Mouse (Mus musculus) midbrain, embryonic 10.5 days (tissue): Measurements from ENCODE around the gene Vsig2. TPM values are rescaled to one million over a fixed set of nuclear protein-coding genes. Genes with fewer than 3 reads are reported as not detected.

Experiments used
- DNase-seq: peaks from one replicate; pipeline ENCODE4 v3.0.0-alpha.2; 2017; ENCODE audit warnings: low spot score
- H3K27ac ChIP-seq: fragments of 300-500 bp; sonication (generic); replicated peaks from 2 replicates; pipeline ENCODE4 v1.5.1; 2016; ENCODE audit warnings: mild to moderate bottlenecking
- H3K27me3 ChIP-seq: fragments of 300-500 bp; sonication (generic); 2 replicates; pipeline ENCODE4 v1.6.1; 2016; ENCODE audit warnings: low read depth, mild to moderate bottlenecking; ENCODE audit not compliant: poor library complexity, severe bottlenecking
- H3K36me3 ChIP-seq: fragments of 300-500 bp; sonication (generic); 2 replicates; pipeline ENCODE4 v1.6.1; 2016; ENCODE audit warnings: mild to moderate bottlenecking, moderate library complexity
- H3K4me1 ChIP-seq: fragments of 300-500 bp; sonication (generic); 2 replicates; pipeline ENCODE4 v1.6.1; 2016
- H3K4me3 ChIP-seq: fragments of 300-500 bp; sonication (generic); 2 replicates; pipeline ENCODE4 v1.5.1; 2016; ENCODE audit warnings: mild to moderate bottlenecking, moderate library complexity
- H3K9me3 ChIP-seq: fragments of 300-500 bp; sonication (generic); replicated peaks from 2 replicates; pipeline ENCODE4 v1.6.1; 2016; ENCODE audit warnings: mild to moderate bottlenecking
- WGBS: fragments of 180-500 bp; shearing (Covaris S2); methylation state at CpG from one replicate; pipeline ENCODE4 v1.1.7; 2016; 5-methylcytosine and 5-hydroxymethylcytosine counted together
- polyA plus RNA-seq: library from polyadenylated mRNA; unstranded; fragments of >200 nt; fragmentation: Nextera tagmentation; extraction: Ambion mirVana; gene quantifications from 2 replicates; pipeline ENCODE4 v1.2.1, GENCODE M21; 2016

The Vsig2 gene
- polyA plus RNA-seq: 0.39 and 0.66 TPM in 2 replicates

GRCm38 (mm10) chr9:37539170-37540025 lies at the start of gene Vsig2:
Vsig2 (plus strand) TSS chr9:37539255.
- Histone ChIP-seq H3K36me3 (no peaks in the 10 kb centered on the region), H3K4me1 (peaks cover 11% of the 10 kb centered on the region), H3K27me3 (peaks cover 79% of the 10 kb centered on the region), H3K9me3 (no peaks in the 10 kb centered on the region), H3K27ac (no peak within 1 kb of the TSS), H3K4me3 (no peak within 1 kb of the TSS)
- DNase-seq: no peak
- 49% methylated on average over 23 of the region's 23 CpGs for WGBS

- H3K36me3 ChIP-seq: peaks cover 28% of the 10 kb centered on the region
- peak overlapping the region; percentile 96 for H3K4me3 ChIP-seq
- no peaks in the 10 kb centered on the region for H3K9me3 ChIP-seq
- peak; percentile 74 for DNase-seq
- under 1% methylated on average over 75 of the region's 75 CpGs for WGBS
- peak overlapping the region; percentile 99 for H3K27ac ChIP-seq
- peaks cover 34% of the 10 kb centered on the region for H3K4me1 ChIP-seq
- H3K27me3 ChIP-seq: no peaks in the 10 kb centered on the region
These were observed 49.5 kb upstream of the Vsig2 start for GRCm38 (mm10) chr9:37489446-37490120.

- no peak overlapping the region for H3K27ac ChIP-seq
- 85% methylated on average over 3 of the region's 3 CpGs for WGBS
- H3K27me3 ChIP-seq: no peaks in the 10 kb centered on the region
- H3K9me3 ChIP-seq: no peaks in the 10 kb centered on the region
- peaks cover 12% of the 10 kb centered on the region for H3K4me1 ChIP-seq
- H3K36me3 ChIP-seq: peaks cover 46% of the 10 kb centered on the region
- H3K4me3 ChIP-seq: no peak overlapping the region
- DNase-seq: no peak
These were observed 43.3 kb upstream of the Vsig2 start for GRCm38 (mm10) chr9:37495761-37496160.

- DNase-seq: no peak
- H3K27me3 ChIP-seq: no peaks in the 10 kb centered on the region
- H3K4me3 ChIP-seq: no peak overlapping the region
- H3K4me1 ChIP-seq: peaks cover 6% of the 10 kb centered on the region
- H3K9me3 ChIP-seq: no peaks in the 10 kb centered on the region
- peaks cover 46% of the 10 kb centered on the region for H3K36me3 ChIP-seq
- H3K27ac ChIP-seq: no peak overlapping the region
These were observed 42.7 kb upstream of the Vsig2 start for GRCm38 (mm10) chr9:37496325-37496724.

GRCm38 (mm10) chr9:37500201-37500600 lies 38.9 kb upstream of the Vsig2 start:
- 82% methylated on average over 3 of the region's 3 CpGs for WGBS
- DNase-seq: no peak
- Histone ChIP-seq H3K4me3 (no peak overlapping the region), H3K27ac (no peak overlapping the region), H3K4me1 (no peaks in the 10 kb centered on the region), H3K36me3 (peaks cover 26% of the 10 kb centered on the region), H3K27me3 (no peaks in the 10 kb centered on the region), H3K9me3 (no peaks in the 10 kb centered on the region)

GRCm38 (mm10) chr9:37501170-37501569 lies 37.9 kb upstream of the Vsig2 start:
- no peaks in the 10 kb centered on the region for H3K9me3 ChIP-seq
- H3K36me3 ChIP-seq: peaks cover 20% of the 10 kb centered on the region
- no peak overlapping the region for H3K27ac ChIP-seq
- no peak for DNase-seq
- WGBS: 95% methylated on average over 1 of the region's 1 CpGs
- H3K4me1 ChIP-seq: no peaks in the 10 kb centered on the region
- H3K27me3 ChIP-seq: no peaks in the 10 kb centered on the region
- H3K4me3 ChIP-seq: no peak overlapping the region

GRCm38 (mm10) chr9:37504348-37504747 lies 34.7 kb upstream of the Vsig2 start:
- DNase-seq: no peak
- no peak overlapping the region for H3K27ac ChIP-seq
- peaks cover 28% of the 10 kb centered on the region for H3K36me3 ChIP-seq
- no peaks in the 10 kb centered on the region; the same call in 1 of the 2 replicates for H3K9me3 ChIP-seq
- no peaks in the 10 kb centered on the region for H3K27me3 ChIP-seq
- H3K4me3 ChIP-seq: no peak overlapping the region
- no peaks in the 10 kb centered on the region for H3K4me1 ChIP-seq

GRCm38 (mm10) chr9:37506023-37506422 lies 33.0 kb upstream of the Vsig2 start:
- Histone ChIP-seq H3K36me3 (peaks cover 17% of the 10 kb centered on the region), H3K4me3 (no peak overlapping the region), H3K9me3 (no peaks in the 10 kb centered on the region; the same call in 1 of the 2 replicates), H3K27ac (no peak overlapping the region), H3K27me3 (no peaks in the 10 kb centered on the region), H3K4me1 (no peaks in the 10 kb centered on the region)
- DNase-seq: no peak
- WGBS: 98% methylated on average over 1 of the region's 1 CpGs

- 91% methylated on average over 2 of the region's 2 CpGs for WGBS
- H3K4me1 ChIP-seq: no peaks in the 10 kb centered on the region
These were observed 27.0 kb upstream of the Vsig2 start for GRCm38 (mm10) chr9:37512097-37512496.

GRCm38 (mm10) chr9:37514456-37514855 lies 24.6 kb upstream of the Vsig2 start:
- Histone ChIP-seq H3K4me1 (no peaks in the 10 kb centered on the region), H3K9me3 (no peaks in the 10 kb centered on the region), H3K27me3 (no peaks in the 10 kb centered on the region), H3K27ac (no peak overlapping the region), H3K36me3 (peaks cover 9% of the 10 kb centered on the region), H3K4me3 (no peak overlapping the region)
- DNase-seq: no peak
- WGBS: 87% methylated on average over 3 of the region's 3 CpGs

More at GRCm38 (mm10) chr9:37512097-37512496, 27.0 kb upstream of the Vsig2 start:
- DNase-seq: no peak
- Histone ChIP-seq H3K4me3 (no peak overlapping the region), H3K9me3 (no peaks in the 10 kb centered on the region; the same call in 1 of the 2 replicates), H3K27me3 (no peaks in the 10 kb centered on the region), H3K36me3 (peaks cover 9% of the 10 kb centered on the region; the same call in 1 of the 2 replicates), H3K27ac (no peak overlapping the region)

- H3K27ac ChIP-seq: no peak overlapping the region
- H3K4me3 ChIP-seq: no peak overlapping the region
- WGBS: 74% methylated on average over 1 of the region's 1 CpGs
- no peaks in the 10 kb centered on the region for H3K4me1 ChIP-seq
- no peaks in the 10 kb centered on the region for H3K27me3 ChIP-seq
- H3K9me3 ChIP-seq: no peaks in the 10 kb centered on the region
- no peak for DNase-seq
- peaks cover 38% of the 10 kb centered on the region for H3K36me3 ChIP-seq
These were observed 21.6 kb upstream of the Vsig2 start for GRCm38 (mm10) chr9:37517467-37517866.

- DNase-seq: no peak
- H3K4me3 ChIP-seq: no peak overlapping the region
- H3K36me3 ChIP-seq: peaks cover 53% of the 10 kb centered on the region
- 94% methylated on average over 8 of the region's 8 CpGs for WGBS
- no peaks in the 10 kb centered on the region for H3K27me3 ChIP-seq
- no peaks in the 10 kb centered on the region for H3K4me1 ChIP-seq
- H3K27ac ChIP-seq: no peak overlapping the region
- H3K9me3 ChIP-seq: no peaks in the 10 kb centered on the region
These were observed 20.1 kb upstream of the Vsig2 start for GRCm38 (mm10) chr9:37518991-37519390.

GRCm38 (mm10) chr9:37519995-37520394 lies 19.1 kb upstream of the Vsig2 start:
- 84% methylated on average over 2 of the region's 2 CpGs for WGBS
- peaks cover 62% of the 10 kb centered on the region for H3K36me3 ChIP-seq
- H3K4me1 ChIP-seq: no peaks in the 10 kb centered on the region
- H3K9me3 ChIP-seq: no peaks in the 10 kb centered on the region
- peaks cover 6% of the 10 kb centered on the region; the same call in 1 of the 2 replicates for H3K27me3 ChIP-seq
- DNase-seq: no peak
- H3K27ac ChIP-seq: no peak overlapping the region
- H3K4me3 ChIP-seq: no peak overlapping the region
